Mouse (Mus musculus) heart, embryonic 13.5 days (tissue): Measurements from ENCODE around the gene Dgkd. TPM values are rescaled to one million over a fixed set of nuclear protein-coding genes. Genes with fewer than 3 reads are reported as not detected.

ENCODE experiments used
- ATAC-seq: fragments of 200-750 bp; cut with Nextera tagmentation; 2 replicates; pipeline ENCODE4 v1.8.0; 2017; ENCODE audit warnings: moderate TSS enrichment; ENCODE audit not compliant: insufficient number of reproducible peaks, low FRiP score, low TSS enrichment; ENCODE audit errors: extremely low read depth
- H3K27ac ChIP-seq: fragments of 300-500 bp; sonication (generic); replicated peaks from 2 replicates; pipeline ENCODE4 v1.5.1; 2015; ENCODE audit warnings: moderate library complexity, mild to moderate bottlenecking, inconsistent platforms
- H3K27me3 ChIP-seq: fragments of 300-500 bp; sonication (generic); replicated peaks from 2 replicates; pipeline ENCODE4 v1.6.1; 2015; ENCODE audit warnings: mild to moderate bottlenecking, inconsistent platforms
- H3K36me3 ChIP-seq: fragments of 300-500 bp; sonication (generic); 2 replicates; pipeline ENCODE4 v1.6.1; 2015; ENCODE audit warnings: mild to moderate bottlenecking, inconsistent platforms
- H3K4me1 ChIP-seq: fragments of 300-500 bp; sonication (generic); 2 replicates; pipeline ENCODE4 v1.6.1; 2015; ENCODE audit warnings: inconsistent platforms
- H3K4me2 ChIP-seq: fragments of 300-500 bp; sonication (generic); 2 replicates; pipeline ENCODE4 v1.6.1; 2015; ENCODE audit warnings: inconsistent platforms, mild to moderate bottlenecking, moderate library complexity
- H3K4me3 ChIP-seq: fragments of 300-500 bp; sonication (generic); 2 replicates; pipeline ENCODE4 v1.5.1; 2015; ENCODE audit warnings: moderate library complexity, mild to moderate bottlenecking, inconsistent platforms
- H3K9ac ChIP-seq: fragments of 300-500 bp; sonication (generic); 2 replicates; pipeline ENCODE4 v1.6.1; 2015; ENCODE audit warnings: inconsistent platforms, mild to moderate bottlenecking, moderate library complexity
- H3K9me3 ChIP-seq: fragments of 300-500 bp; sonication (generic); 2 replicates; pipeline ENCODE4 v1.6.1; 2016; ENCODE audit warnings: inconsistent platforms
- WGBS: fragments of 180-500 bp; shearing (Covaris S2); methylation state at CpG from one replicate; pipeline ENCODE4 v1.1.7; 2015; ENCODE audit warnings: mixed read lengths; 5-methylcytosine and 5-hydroxymethylcytosine counted together
- polyA plus RNA-seq: library from polyadenylated mRNA; unstranded; fragments of >200 nt; fragmentation: Nextera tagmentation; extraction: Ambion mirVana; gene quantifications from 2 replicates; pipeline ENCODE4 v1.2.1, GENCODE M21; 2015

Dgkd gene
- polyA plus RNA-seq, 1 experiment from 2014 or later: 20.0 TPM

DNA sequence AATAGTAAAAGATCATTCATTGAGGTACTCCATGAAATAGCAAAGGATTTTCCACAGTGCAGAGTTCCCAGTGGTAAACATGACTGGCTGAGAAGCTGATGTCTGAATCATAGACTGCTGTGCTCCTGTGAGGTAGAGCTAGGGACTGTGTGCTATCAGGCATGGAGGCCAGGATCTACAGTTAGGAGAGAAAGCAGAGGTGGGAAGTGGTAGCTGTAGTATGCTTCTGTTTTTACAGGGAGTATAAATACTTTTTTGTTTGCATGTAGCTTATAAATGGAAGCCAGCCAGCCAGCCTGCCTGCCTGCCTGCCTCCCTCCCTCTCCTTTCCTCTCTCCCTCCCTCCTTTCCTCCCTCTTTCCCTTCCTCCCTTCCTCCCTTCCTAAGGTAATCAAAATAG is 60.3 kb downstream of the Dgkd start:
- no peaks in the 10 kb centered on the region for H3K9me3 ChIP-seq
- peaks cover 31% of the 10 kb centered on the region for H3K36me3 ChIP-seq
- H3K4me3 ChIP-seq: no peak overlapping the region
- peaks cover 31% of the 10 kb centered on the region for H3K4me1 ChIP-seq
- no peak for ATAC-seq
- no peak overlapping the region for H3K4me2 ChIP-seq
- no peaks in the 10 kb centered on the region for H3K27me3 ChIP-seq
- 0 out of 2 replicates have a peak overlapping the region, but pooled peaks have one; percentile 26 for H3K27ac ChIP-seq
- no peak overlapping the region for H3K9ac ChIP-seq

DNA sequence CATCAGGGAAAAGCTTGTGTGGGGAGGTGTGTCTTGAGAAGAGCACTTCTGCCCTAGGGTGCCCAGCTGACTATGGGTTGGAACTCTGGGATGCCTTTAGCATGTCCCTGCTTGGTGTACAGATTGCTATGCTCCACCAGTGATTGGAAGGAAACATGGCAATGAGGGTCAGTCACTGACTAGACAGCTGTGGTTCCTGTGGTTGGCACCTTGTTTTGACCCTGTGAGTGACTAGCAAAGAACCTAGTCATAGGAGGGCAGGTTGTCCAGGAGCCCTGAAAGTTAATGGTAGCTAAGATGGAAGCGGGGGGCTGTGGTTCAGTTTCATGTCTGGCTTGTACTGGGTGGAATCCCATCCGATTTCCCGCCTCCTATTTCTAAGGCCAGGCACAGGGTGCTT is 64.3 kb downstream of the Dgkd start:
- Histone ChIP-seq H3K36me3 (peaks cover 70% of the 10 kb centered on the region), H3K4me2 (no peak overlapping the region), H3K4me1 (peaks cover 12% of the 10 kb centered on the region), H3K9me3 (no peaks in the 10 kb centered on the region), H3K4me3 (no peak overlapping the region), H3K27me3 (no peaks in the 10 kb centered on the region), H3K27ac (no peak overlapping the region), H3K9ac (no peak overlapping the region)
- no peak for ATAC-seq
- 87% methylated on average over 3 of the region's 3 CpGs for WGBS

DNA sequence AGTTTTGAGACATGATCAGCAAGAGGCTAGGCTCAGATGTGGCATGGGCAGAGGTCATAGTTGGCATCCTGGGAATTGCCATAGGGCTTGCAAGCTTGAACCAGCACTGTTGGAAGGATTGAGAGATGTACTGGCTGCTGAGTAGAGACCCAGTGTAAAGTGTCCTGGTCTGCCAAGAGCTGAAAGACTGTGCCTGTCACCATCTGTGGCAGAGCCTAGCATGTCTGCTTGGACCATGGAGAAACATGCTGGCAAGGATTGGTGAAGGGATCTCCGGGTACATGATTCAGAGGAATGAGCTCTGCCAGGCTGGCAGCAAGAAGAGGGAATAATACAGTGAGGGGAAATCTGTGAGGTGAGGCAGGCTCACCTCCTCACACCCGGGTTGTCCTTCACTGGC is 65.0 kb downstream of the Dgkd start:
- WGBS: 86% methylated on average over 2 of the region's 2 CpGs
- H3K27me3 ChIP-seq: no peaks in the 10 kb centered on the region
- no peak for ATAC-seq
- H3K9me3 ChIP-seq: no peaks in the 10 kb centered on the region
- peaks cover 71% of the 10 kb centered on the region for H3K36me3 ChIP-seq
- no peak overlapping the region for H3K4me3 ChIP-seq
- peaks cover 5% of the 10 kb centered on the region for H3K4me1 ChIP-seq
- no peak overlapping the region for H3K27ac ChIP-seq
- H3K9ac ChIP-seq: no peak overlapping the region
- H3K4me2 ChIP-seq: no peak overlapping the region

DNA sequence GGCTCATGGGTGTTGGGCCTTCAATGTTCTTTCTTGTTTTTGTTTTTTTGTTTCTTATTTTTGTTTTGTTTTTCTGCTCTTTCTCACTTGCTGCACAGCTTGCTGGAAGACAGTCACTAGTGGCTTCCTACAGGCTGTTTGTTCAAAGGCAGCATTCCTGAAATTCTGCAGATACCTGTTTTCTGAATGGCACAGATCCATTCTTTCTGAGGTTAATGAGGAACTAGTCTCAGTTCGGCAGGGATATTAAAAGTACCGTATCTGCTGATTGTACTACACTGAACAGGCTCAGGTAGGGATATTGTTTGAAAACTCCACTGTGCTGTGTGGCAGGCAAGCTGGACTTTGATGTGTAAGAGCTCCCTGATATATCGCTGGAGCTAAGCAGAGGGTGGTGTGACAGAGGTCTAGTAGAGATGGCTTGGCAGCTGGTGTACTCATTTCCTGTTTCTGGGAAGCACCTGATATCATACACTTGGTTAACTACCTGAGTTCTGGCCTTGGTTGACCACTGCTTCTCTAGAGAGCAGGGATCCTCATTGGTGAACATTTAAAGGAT is 67.0 kb downstream of the Dgkd start:
- Histone ChIP-seq H3K27ac (no peak overlapping the region), H3K36me3 (peaks cover 83% of the 10 kb centered on the region)
- ATAC-seq: no peak

DNA sequence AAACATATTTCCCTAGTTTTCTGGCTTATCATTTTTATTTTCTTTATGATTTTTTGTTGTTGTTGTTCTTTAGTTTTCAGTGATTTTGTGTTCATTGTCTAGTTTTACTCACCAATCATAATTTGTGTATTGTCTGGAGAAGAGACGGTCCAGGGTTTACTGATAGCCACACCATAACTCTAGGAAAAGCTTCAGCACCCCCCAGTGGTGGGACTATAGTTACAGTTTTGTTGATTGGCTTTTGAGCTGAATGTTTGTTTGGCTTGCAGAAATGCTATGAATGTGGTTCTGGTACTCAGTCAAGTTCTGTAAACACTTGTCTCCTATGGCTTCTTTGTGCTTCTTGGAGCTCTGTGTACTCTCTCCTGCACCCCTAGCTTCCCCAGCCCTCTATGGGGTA is 69.6 kb downstream of the Dgkd start:
- H3K4me3 ChIP-seq: no peak overlapping the region
- peaks cover 87% of the 10 kb centered on the region for H3K36me3 ChIP-seq

More for the DNA sequence above, 67.0 kb downstream of the Dgkd start:
- Histone ChIP-seq H3K4me2 (no peak overlapping the region), H3K4me3 (no peak overlapping the region), H3K9me3 (no peaks in the 10 kb centered on the region), H3K9ac (no peak overlapping the region), H3K27me3 (no peaks in the 10 kb centered on the region), H3K4me1 (no peaks in the 10 kb centered on the region)
- WGBS: 62% methylated on average over 3 of the region's 3 CpGs

DNA sequence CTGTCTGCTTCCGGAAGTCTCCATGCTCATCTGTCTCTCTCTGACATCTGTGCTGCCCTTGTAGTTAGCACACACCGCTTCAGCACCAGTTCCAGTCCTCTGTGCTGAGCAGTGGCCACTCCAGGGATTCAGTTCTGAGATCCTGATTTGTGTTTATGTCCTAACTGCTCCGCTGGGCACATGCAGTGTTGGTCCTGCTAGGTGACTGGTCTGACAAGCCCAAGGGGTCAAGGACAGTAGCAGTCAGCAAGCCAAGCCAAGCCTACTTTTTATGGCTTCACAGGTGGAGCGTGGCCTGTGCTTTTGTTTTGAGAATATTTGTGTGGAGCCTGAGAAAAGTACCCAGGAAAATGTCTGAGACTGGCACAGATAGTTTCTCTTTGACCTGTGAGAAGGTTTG is 71.8 kb downstream of the Dgkd start:
- no peak overlapping the region for H3K27ac ChIP-seq
- WGBS: 92% methylated on average over 4 of the region's 4 CpGs
- H3K4me3 ChIP-seq: no peak overlapping the region
- H3K4me1 ChIP-seq: no peaks in the 10 kb centered on the region; the same call in 1 of the 2 replicates
- peaks cover 86% of the 10 kb centered on the region for H3K36me3 ChIP-seq
- no peaks in the 10 kb centered on the region for H3K27me3 ChIP-seq
- ATAC-seq: no peak
- H3K9ac ChIP-seq: no peak overlapping the region
- no peaks in the 10 kb centered on the region for H3K9me3 ChIP-seq
- no peak overlapping the region for H3K4me2 ChIP-seq

More for the DNA sequence above, 69.6 kb downstream of the Dgkd start:
- no peak for ATAC-seq
- Histone ChIP-seq H3K27me3 (no peaks in the 10 kb centered on the region), H3K4me1 (no peaks in the 10 kb centered on the region), H3K4me2 (no peak overlapping the region), H3K27ac (no peak overlapping the region), H3K9me3 (no peaks in the 10 kb centered on the region), H3K9ac (no peak overlapping the region)
- WGBS: 23% methylated on average over 1 of the region's 1 CpGs

DNA sequence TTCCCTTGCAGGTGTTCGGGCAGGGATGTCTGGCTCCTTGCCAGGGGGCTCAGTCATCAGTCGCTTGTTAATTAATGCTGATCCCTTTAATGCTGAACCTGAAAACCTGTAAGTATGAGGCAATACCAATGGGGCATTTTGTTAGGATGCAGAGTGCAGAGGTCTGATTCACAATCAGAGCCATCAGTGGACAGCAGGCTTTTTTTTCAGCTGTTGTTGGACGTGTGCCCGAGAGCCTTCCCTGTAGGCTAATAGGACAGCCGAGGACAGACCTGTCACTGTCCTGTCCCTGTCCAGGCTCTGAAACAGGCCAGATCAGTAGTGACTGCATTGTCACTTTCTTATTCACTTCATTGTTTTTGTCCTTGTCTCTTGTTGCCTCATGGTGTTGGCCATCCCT is 76.6 kb downstream of the Dgkd start:
- no peak for ATAC-seq
- H3K36me3 ChIP-seq: peaks cover 94% of the 10 kb centered on the region
- H3K9me3 ChIP-seq: no peaks in the 10 kb centered on the region
- H3K27me3 ChIP-seq: no peaks in the 10 kb centered on the region
- 54% methylated on average over 5 of the region's 5 CpGs for WGBS
- H3K9ac ChIP-seq: no peak overlapping the region
- H3K4me3 ChIP-seq: no peak overlapping the region
- no peak overlapping the region for H3K27ac ChIP-seq
- H3K4me2 ChIP-seq: no peak overlapping the region
- H3K4me1 ChIP-seq: peaks cover 7% of the 10 kb centered on the region

DNA sequence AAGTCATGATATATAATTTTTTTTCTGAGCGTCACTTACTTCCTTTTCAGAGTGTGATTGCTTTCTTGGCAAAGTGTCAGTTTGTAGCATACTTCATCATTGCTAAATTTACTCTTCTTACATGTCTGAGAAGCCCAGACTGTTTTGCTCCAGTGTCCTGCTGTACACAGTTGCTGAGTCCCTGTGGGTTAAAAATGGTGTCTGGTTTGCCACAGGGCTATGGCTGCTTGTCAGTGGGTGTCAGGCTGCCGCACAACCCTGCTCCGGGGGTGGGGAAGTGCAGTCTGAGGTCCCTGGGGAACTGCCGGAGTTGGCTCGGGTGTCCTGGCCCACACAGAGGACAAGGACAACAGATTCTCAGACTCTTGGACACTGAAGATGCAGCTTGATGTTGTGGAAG is 80.0 kb downstream of the Dgkd start:
- Histone ChIP-seq H3K27ac (no peak overlapping the region), H3K4me1 (peaks cover 7% of the 10 kb centered on the region), H3K9me3 (no peaks in the 10 kb centered on the region), H3K4me3 (no peak overlapping the region), H3K9ac (no peak overlapping the region), H3K36me3 (peaks cover 94% of the 10 kb centered on the region), H3K27me3 (no peaks in the 10 kb centered on the region), H3K4me2 (no peak overlapping the region)
- no peak for ATAC-seq
- 74% methylated on average over 5 of the region's 5 CpGs for WGBS

DNA sequence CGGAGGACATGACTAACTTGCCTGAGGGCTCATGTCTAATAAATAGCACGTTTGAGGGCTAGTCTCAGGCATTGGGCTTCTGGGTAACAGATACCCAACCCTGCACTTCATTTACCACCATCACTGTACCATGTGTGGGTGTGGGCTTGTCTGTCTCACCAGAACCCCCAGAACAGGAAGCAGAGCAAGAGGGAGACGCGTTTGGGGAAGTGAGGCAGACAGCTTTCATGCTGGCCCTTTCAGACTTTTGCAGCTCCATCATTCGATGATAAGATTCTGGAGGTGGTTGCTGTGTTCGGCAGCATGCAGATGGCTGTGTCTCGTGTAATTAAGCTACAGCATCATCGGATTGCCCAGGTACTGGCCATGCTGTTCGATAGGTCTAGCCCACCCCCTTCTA is 82.0 kb downstream of the Dgkd start:
- Histone ChIP-seq H3K36me3 (peaks cover 95% of the 10 kb centered on the region), H3K27ac (no peak overlapping the region), H3K9ac (no peak overlapping the region), H3K4me2 (no peak overlapping the region), H3K9me3 (no peaks in the 10 kb centered on the region), H3K4me1 (peaks cover 6% of the 10 kb centered on the region), H3K4me3 (no peak overlapping the region), H3K27me3 (no peaks in the 10 kb centered on the region)
- WGBS: 80% methylated on average over 9 of the region's 9 CpGs
- ATAC-seq: no peak

DNA sequence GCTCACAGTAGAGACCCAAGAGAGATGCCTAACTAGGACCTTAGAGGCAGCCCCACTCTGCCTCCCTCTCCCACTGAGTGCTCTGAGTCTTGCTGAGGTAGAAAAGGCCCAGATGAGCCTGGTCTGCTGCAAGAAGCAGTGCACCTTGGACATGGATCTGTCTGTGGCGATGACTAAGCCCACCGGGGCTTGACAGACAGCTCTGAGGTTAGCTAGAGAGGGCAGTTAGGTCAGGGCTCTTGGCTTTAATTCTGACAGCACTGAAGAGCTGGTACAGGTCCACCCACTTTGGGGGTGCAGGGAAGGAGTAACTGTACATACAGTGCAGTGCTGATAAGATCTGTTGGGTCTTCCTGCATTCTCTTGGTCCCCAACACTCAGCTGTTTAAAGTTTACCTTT is 82.5 kb downstream of the Dgkd start:
- no peak overlapping the region for H3K4me2 ChIP-seq
- WGBS: 71% methylated on average over 2 of the region's 2 CpGs
- H3K4me3 ChIP-seq: no peak overlapping the region
- no peaks in the 10 kb centered on the region for H3K9me3 ChIP-seq
- no peak overlapping the region for H3K9ac ChIP-seq
- H3K36me3 ChIP-seq: peaks cover 95% of the 10 kb centered on the region
- H3K4me1 ChIP-seq: peaks cover 1% of the 10 kb centered on the region; the same call in 1 of the 2 replicates
- H3K27ac ChIP-seq: no peak overlapping the region
- H3K27me3 ChIP-seq: no peaks in the 10 kb centered on the region
- no peak for ATAC-seq

DNA sequence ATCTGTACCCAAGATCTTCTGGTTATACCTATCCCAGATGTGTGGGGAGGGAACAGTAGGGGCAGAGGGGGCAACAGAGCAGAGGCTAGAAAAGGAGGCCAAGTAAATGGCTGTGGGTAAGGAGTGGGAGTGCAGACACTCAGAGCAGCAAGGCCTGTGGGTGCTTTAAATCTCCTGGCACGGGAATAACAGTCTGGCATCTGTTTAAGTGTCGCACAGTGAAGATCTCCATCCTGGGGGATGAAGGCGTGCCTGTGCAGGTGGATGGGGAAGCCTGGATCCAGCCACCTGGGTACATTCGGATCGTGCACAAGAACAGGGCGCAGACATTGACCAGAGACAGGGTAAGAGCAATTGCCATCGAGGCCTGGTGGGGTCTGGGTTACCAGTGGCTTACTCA is 83.0 kb downstream of the Dgkd start:
- Histone ChIP-seq H3K27ac (no peak overlapping the region), H3K36me3 (peaks cover 95% of the 10 kb centered on the region), H3K27me3 (no peaks in the 10 kb centered on the region), H3K4me1 (no peaks in the 10 kb centered on the region), H3K4me2 (no peak overlapping the region), H3K9me3 (no peaks in the 10 kb centered on the region), H3K4me3 (no peak overlapping the region), H3K9ac (no peak overlapping the region)
- WGBS: 87% methylated on average over 7 of the region's 7 CpGs
- ATAC-seq: no peak

DNA sequence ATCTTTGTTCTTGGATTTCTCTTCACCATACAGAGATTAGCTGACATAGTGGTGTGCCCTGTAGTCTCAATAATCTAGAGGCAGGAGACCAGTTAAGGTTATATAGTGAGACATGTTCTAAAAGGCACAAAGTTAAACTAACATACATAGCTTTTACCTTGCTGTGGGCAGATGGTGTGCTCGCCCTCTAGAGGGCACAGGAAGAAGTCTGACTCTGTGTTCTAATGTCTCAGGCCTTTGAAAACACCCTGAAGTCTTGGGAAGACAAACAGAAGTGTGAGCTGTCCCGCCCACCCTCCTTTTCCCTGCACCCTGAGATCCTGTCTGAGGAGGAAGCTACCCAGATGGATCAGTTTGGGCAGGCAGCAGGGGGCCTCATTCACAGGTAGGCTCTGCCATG is 83.4 kb downstream of the Dgkd start:
- no peaks in the 10 kb centered on the region for H3K27me3 ChIP-seq
- no peaks in the 10 kb centered on the region for H3K4me1 ChIP-seq
- H3K9me3 ChIP-seq: no peaks in the 10 kb centered on the region
- H3K9ac ChIP-seq: no peak overlapping the region
- ATAC-seq: no peak
- WGBS: 39% methylated on average over 2 of the region's 2 CpGs
- no peak overlapping the region for H3K27ac ChIP-seq
- H3K4me3 ChIP-seq: no peak overlapping the region
- peaks cover 95% of the 10 kb centered on the region for H3K36me3 ChIP-seq
- no peak overlapping the region for H3K4me2 ChIP-seq
